Mouse (Mus musculus): ENCODE data around the gene Vapa.

GRCm38 (mm10) chr17:65650598-65650997, 37.2 kb upstream of the Vapa start:
- TF ChIP-seq POLR2A (IDR thresholded peaks at IDR 0.05; ENCODE audit: low read depth, low read length) (no peak), CTCF (IDR thresholded peaks at IDR 0.05; ENCODE audit: borderline replicate concordance, insufficient read depth, low read length) (no peak)

Data from embryonic fibroblast, embryonic 13.5 days (primary cell).